Mouse (Mus musculus) CH12.LX (cell line): Measurements from ENCODE around the gene Cacna2d1. TPM values are rescaled to one million over a fixed set of nuclear protein-coding genes. Genes with fewer than 3 reads are reported as not detected.

Source experiments
- DNase-seq: peaks from one replicate; pipeline ENCODE4 v3.0.0-alpha.2; 2013; ENCODE audit errors: extremely low read depth
- H3K27ac ChIP-seq: 2 replicates; pipeline ENCODE4 v1.5.1; 2012; ENCODE audit warnings: low read depth, mild to moderate bottlenecking, control low read depth, moderate library complexity; ENCODE audit not compliant: insufficient read depth
- H3K27me3 ChIP-seq: replicated peaks from 2 replicates; pipeline ENCODE3; 2012; ENCODE audit warnings: inconsistent platforms
- H3K36me3 ChIP-seq, 2 experiments: replicated peaks in 1 of 2; 2 replicates each; pipeline versions ENCODE3 to v1.6.1; 2012; ENCODE audit warnings: inconsistent platforms in 1 of 2, low read length in 1 of 2, mild to moderate bottlenecking in 1 of 2, mixed read lengths in 1 of 2, moderate library complexity in 1 of 2; ENCODE audit not compliant: control insufficient read depth in 1 of 2, insufficient read depth in 1 of 2
- H3K4me1 ChIP-seq, 2 experiments: 2 replicates each; pipeline ENCODE4 v1.6.1; 2012; ENCODE audit warnings: inconsistent platforms in 1 of 2, moderate library complexity in 1 of 2; ENCODE audit not compliant: insufficient read depth in 2 of 2, control insufficient read depth in 1 of 2
- H3K4me2 ChIP-seq: 2 replicates; pipeline ENCODE4 v1.6.1; 2012; ENCODE audit warnings: low read depth, mild to moderate bottlenecking, control low read depth; ENCODE audit not compliant: poor library complexity, insufficient read depth, severe bottlenecking
- H3K4me3 ChIP-seq, 3 experiments: fragments of 150-350 bp in 1 of 3; sonication (generic) in 1 of 3; replicated peaks in 1 of 3; 2 replicates each; pipeline versions ENCODE3 to v1.5.1; 2011 to 2012; ENCODE audit warnings: low read depth in 2 of 3, low read length in 2 of 3, mild to moderate bottlenecking in 2 of 3, moderate library complexity in 2 of 3, control low read depth in 1 of 3, improper control_type of control experiment in 1 of 3, inconsistent platforms in 1 of 3, mixed read lengths in 1 of 3; ENCODE audit not compliant: poor library complexity in 1 of 3
- H3K79me2 ChIP-seq: replicated peaks from 2 replicates; pipeline ENCODE4 v1.6.1; 2012; ENCODE audit warnings: mild to moderate bottlenecking, moderate library complexity; ENCODE audit not compliant: control insufficient read depth, poor library complexity, insufficient read depth, severe bottlenecking; ENCODE audit errors: extremely low read depth
- H3K9ac ChIP-seq: 2 replicates; pipeline ENCODE4 v1.6.1; 2012; ENCODE audit warnings: low read depth, mild to moderate bottlenecking, control low read depth, moderate library complexity; ENCODE audit not compliant: insufficient read depth
- H3K9me3 ChIP-seq: replicated peaks from 2 replicates; pipeline ENCODE3; 2012; ENCODE audit warnings: low read length, inconsistent platforms, mixed read lengths
- CHD1 ChIP-seq: IDR thresholded peaks from 2 replicates; pipeline ENCODE4 v1.6.1; 2012; ENCODE audit warnings: low read depth, low read length, improper control_type of control experiment, inconsistent platforms
- CHD2 ChIP-seq: IDR thresholded peaks from 2 replicates; pipeline ENCODE4 v1.6.1; 2011; ENCODE audit warnings: low read length, improper control_type of control experiment
- E2F4 ChIP-seq: IDR thresholded peaks from 2 replicates; pipeline ENCODE4 v1.6.1; 2011; ENCODE audit warnings: low read depth, low read length, improper control_type of control experiment; ENCODE audit not compliant: insufficient replicate concordance
- ELF1 ChIP-seq: IDR thresholded peaks from 2 replicates; pipeline ENCODE4 v1.6.1; 2014; ENCODE audit warnings: low read depth, mild to moderate bottlenecking, inconsistent platforms, low read length, improper control_type of control experiment
- EP300 ChIP-seq: IDR thresholded peaks from 2 replicates; pipeline ENCODE4 v1.6.1; 2011; ENCODE audit warnings: low read length, improper control_type of control experiment
- HCFC1 ChIP-seq: IDR thresholded peaks from 2 replicates; pipeline ENCODE4 v1.6.1; 2012; ENCODE audit warnings: low read depth, mild to moderate bottlenecking, inconsistent platforms, low read length, improper control_type of control experiment
- IRF4 ChIP-seq: IDR thresholded peaks from 2 replicates; pipeline ENCODE4 v1.6.1; 2014; ENCODE audit warnings: low read depth, mild to moderate bottlenecking, inconsistent platforms, low read length, improper control_type of control experiment
- JUND ChIP-seq: conservative IDR thresholded peaks from 2 replicates; pipeline ENCODE4 v1.6.1; 2011; ENCODE audit warnings: low read depth, low read length, improper control_type of control experiment
- KAT2A ChIP-seq: IDR thresholded peaks from 2 replicates; pipeline ENCODE4 v1.6.1; 2012; ENCODE audit warnings: low read length, improper control_type of control experiment, inconsistent platforms; ENCODE audit not compliant: insufficient replicate concordance
- MAFK ChIP-seq: IDR thresholded peaks from 2 replicates; pipeline ENCODE4 v1.6.1; 2011; ENCODE audit warnings: low read length, improper control_type of control experiment; ENCODE audit not compliant: insufficient replicate concordance
- MAX ChIP-seq: IDR thresholded peaks from 2 replicates; pipeline ENCODE4 v1.6.1; 2011; ENCODE audit warnings: low read length, improper control_type of control experiment
- MAZ ChIP-seq: IDR thresholded peaks from 2 replicates; pipeline ENCODE4 v1.6.1; 2012; ENCODE audit warnings: low read depth, mild to moderate bottlenecking, inconsistent platforms, low read length, improper control_type of control experiment, moderate library complexity
- MXI1 ChIP-seq: IDR thresholded peaks from 2 replicates; pipeline ENCODE4 v1.6.1; 2011; ENCODE audit warnings: mild to moderate bottlenecking, low read depth, low read length, improper control_type of control experiment
- MYC ChIP-seq: IDR thresholded peaks from 2 replicates; pipeline ENCODE4 v1.6.1; 2011; ENCODE audit warnings: low read depth, mild to moderate bottlenecking, improper control_type of control experiment, low read length
- NRF1 ChIP-seq: IDR thresholded peaks from 2 replicates; pipeline ENCODE4 v1.6.1; 2014; ENCODE audit warnings: low read depth, mild to moderate bottlenecking, inconsistent platforms, low read length, improper control_type of control experiment, moderate library complexity
- PAX5 ChIP-seq: IDR thresholded peaks from 2 replicates; pipeline ENCODE4 v1.6.1; 2012; ENCODE audit warnings: low read length, inconsistent platforms, mixed read lengths
- POLR2A ChIP-seq: IDR thresholded peaks from 2 replicates; pipeline ENCODE4 v1.6.1; 2011; ENCODE audit warnings: low read depth, mild to moderate bottlenecking, improper control_type of control experiment, low read length
- POLR2AphosphoS2 ChIP-seq: IDR thresholded peaks from 2 replicates; pipeline ENCODE4 v1.6.1; 2011; ENCODE audit warnings: low read depth, low read length, improper control_type of control experiment
- RAD21 ChIP-seq: IDR thresholded peaks from 2 replicates; pipeline ENCODE4 v1.6.1; 2011; ENCODE audit warnings: low read depth, mild to moderate bottlenecking, low read length, improper control_type of control experiment, moderate library complexity
- SIN3A ChIP-seq: IDR thresholded peaks from 2 replicates; pipeline ENCODE4 v1.6.1; 2012; ENCODE audit warnings: low read length, improper control_type of control experiment, inconsistent platforms
- TBP ChIP-seq: conservative IDR thresholded peaks from 2 replicates; pipeline ENCODE4 v1.6.1; 2011; ENCODE audit warnings: low read depth, low read length, improper control_type of control experiment
- TCF12 ChIP-seq: IDR thresholded peaks from 2 replicates; pipeline ENCODE4 v1.6.1; 2014; ENCODE audit warnings: low read depth, mild to moderate bottlenecking, inconsistent platforms, low read length, improper control_type of control experiment
- UBTF ChIP-seq: IDR thresholded peaks from 2 replicates; pipeline ENCODE4 v1.6.1; 2012; ENCODE audit warnings: low read depth, mild to moderate bottlenecking, inconsistent platforms, low read length, improper control_type of control experiment, moderate library complexity
- USF1 ChIP-seq: IDR thresholded peaks from 2 replicates; pipeline ENCODE4 v1.6.1; 2014; ENCODE audit warnings: low read depth, mild to moderate bottlenecking, inconsistent platforms, low read length, improper control_type of control experiment
- USF2 ChIP-seq: conservative IDR thresholded peaks from 2 replicates; pipeline ENCODE4 v1.6.1; 2011; ENCODE audit warnings: low read depth, low read length, improper control_type of control experiment
- ZC3H11A ChIP-seq: IDR thresholded peaks from 2 replicates; pipeline ENCODE4 v1.6.1; 2012; ENCODE audit warnings: low read depth, mild to moderate bottlenecking, inconsistent platforms, low read length, improper control_type of control experiment
- ZNF384 ChIP-seq: IDR thresholded peaks from 2 replicates; pipeline ENCODE4 v1.6.1; 2012; ENCODE audit warnings: low read depth, low read length, improper control_type of control experiment, inconsistent platforms
- dilution Hi-C: fragments of 300-500 bp; cut with MboI; formaldehyde crosslinking; loops from 2 replicates; pipeline ENCODE4 v1.14.3; 2020; ENCODE audit warnings: low sequenced_read_pairs; ENCODE audit not compliant: extremely low pct_unique_long_range_greater_than_20kb, extremely low pct_ligation_motif_present
- in situ Hi-C: fragments of 300-500 bp; cut with MboI; formaldehyde crosslinking; loops from 3 replicates; pipeline ENCODE4 v1.14.3; 2019; ENCODE audit warnings: low sequenced_read_pairs, low pct_ligation_motif_present, low pct_unique_long_range_greater_than_20kb, mixed read lengths
- polyA plus RNA-seq: library from polyadenylated mRNA; unstranded; fragments of >175 nt; gene quantifications from 2 replicates; pipeline ENCODE4 v1.2.1, GENCODE M21; 2012; ENCODE audit warnings: low read depth; ENCODE audit not compliant: insufficient read length
- total RNA-seq, 2 experiments: library from RNA; depleted of rRNA; stranded (reverse); fragments of 300-350 nt in 1 of 2; fragments of >200 nt in 1 of 2; gene quantifications; 2 replicates each; pipeline ENCODE4 v1.2.3; 2012 to 2014

Gene Cacna2d1
- total and polyA plus RNA-seq, 3 experiments = 0.13 to 1.3 (median 0.28) TPM

DNA sequence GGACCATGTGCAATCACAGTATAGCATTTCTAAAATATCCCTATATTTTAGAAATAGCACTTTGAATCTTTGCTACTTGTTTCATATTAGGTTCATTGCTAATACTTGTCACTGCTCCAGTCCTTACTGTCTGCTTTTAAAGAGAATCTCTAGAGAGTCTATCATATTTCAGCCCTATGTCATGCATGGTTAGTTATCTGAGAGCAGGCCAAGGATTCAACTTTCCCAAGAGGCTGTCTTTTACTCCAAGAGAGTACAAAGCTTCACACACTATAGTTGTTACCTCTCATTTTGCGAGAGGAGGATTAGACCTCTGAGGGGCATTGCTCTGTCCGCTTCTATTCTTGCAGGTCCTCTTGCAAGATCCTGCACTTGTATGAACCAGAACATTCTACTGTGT is 44.7 kb downstream of the Cacna2d1 start:
- no peaks in the 10 kb centered on the region for H3K79me2 ChIP-seq
- H3K27me3 ChIP-seq = no peaks in the 10 kb centered on the region
- H3K36me3 ChIP-seq = no peaks in the 10 kb centered on the region
- no peak overlapping the region for H3K4me3 ChIP-seq
- H3K9me3 ChIP-seq = no peaks in the 10 kb centered on the region
- no peak overlapping the region for H3K4me2 ChIP-seq
- H3K27ac ChIP-seq = no peak overlapping the region
- dilution Hi-C loops = no loop called here
- TF ChIP-seq TBP (no peak), E2F4 (no peak), ZC3H11A (no peak), KAT2A (no peak), SIN3A (no peak), TCF12 (no peak), POLR2AphosphoS2 (no peak), NRF1 (no peak), JUND (no peak), RAD21 (no peak)
- DNase-seq = no peak
- in situ Hi-C loops = no loop called here
- no peaks in the 10 kb centered on the region for H3K4me1 ChIP-seq
- H3K9ac ChIP-seq = no peak overlapping the region

GRCm38 (mm10) chr5:15982573-15982972 is 48.1 kb downstream of the Cacna2d1 start:
- Histone ChIP-seq H3K9ac (no peak overlapping the region), H3K9me3 (peaks cover 4% of the 10 kb centered on the region)
- TF ChIP-seq ZNF384 (no peak), MAZ (no peak), POLR2AphosphoS2 (no peak), CHD1 (no peak), RAD21 (no peak), UBTF (no peak)
- TF ChIP-seq, all 38 proteins: peak for 0
- no peak overlapping the region for H3K4me2 ChIP-seq
- H3K27me3 ChIP-seq = no peaks in the 10 kb centered on the region
- DNase-seq = no peak
- dilution Hi-C loops (no loop called here), in situ Hi-C loops (no loop called here)
- H3K27ac ChIP-seq = no peak overlapping the region
- H3K79me2 ChIP-seq = no peaks in the 10 kb centered on the region
- H3K4me1 ChIP-seq = no peaks in the 10 kb centered on the region
- H3K4me3 ChIP-seq = no peak overlapping the region
- H3K36me3 ChIP-seq = no peaks in the 10 kb centered on the region

DNA sequence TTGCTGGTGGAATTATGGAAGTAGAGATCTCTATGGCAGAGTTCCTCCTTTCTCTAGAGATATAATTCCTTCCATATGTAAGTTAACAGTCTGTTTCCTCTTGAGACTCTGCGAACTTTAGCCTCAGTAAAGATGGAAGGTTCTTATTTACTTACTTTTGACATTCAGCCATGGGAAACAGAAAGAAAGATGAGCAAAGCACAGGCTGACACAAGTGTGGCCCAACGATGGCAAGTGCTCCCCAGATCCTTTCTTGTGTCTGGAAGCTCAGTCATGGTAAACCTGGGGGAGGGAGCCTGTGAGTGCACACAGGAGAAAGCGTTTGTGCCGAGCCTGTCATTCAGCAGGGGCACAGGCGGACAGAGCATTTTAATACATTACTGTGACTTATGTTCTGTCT is 48.9 kb downstream of the Cacna2d1 start:
- in situ Hi-C loops = no loop called here
- no peak for TF ChIP-seq POLR2A
- no peak for TF ChIP-seq USF1
- no peak for TF ChIP-seq JUND
- TF ChIP-seq USF2 = no peak
- no peak for TF ChIP-seq MAX
- no peak for TF ChIP-seq MYC
- TF ChIP-seq MXI1 = no peak
- TF ChIP-seq ELF1 = no peak
- no peak for TF ChIP-seq ZNF384
- no peak for TF ChIP-seq CHD2
- TF ChIP-seq IRF4 = no peak
- no peak for TF ChIP-seq EP300
- no peak for TF ChIP-seq POLR2AphosphoS2
- TF ChIP-seq MAFK = no peak
- TF ChIP-seq UBTF = no peak
- no peak for TF ChIP-seq ZC3H11A
- TF ChIP-seq MAZ = no peak
- TF ChIP-seq PAX5 = no peak
- TF ChIP-seq E2F4 = no peak
- TF ChIP-seq HCFC1 = no peak
- Histone ChIP-seq H3K36me3 (no peaks in the 10 kb centered on the region), H3K79me2 (no peaks in the 10 kb centered on the region), H3K9me3 (peaks cover 4% of the 10 kb centered on the region), H3K27ac (no peak overlapping the region), H3K27me3 (no peaks in the 10 kb centered on the region), H3K4me3 (no peak overlapping the region), H3K9ac (no peak overlapping the region), H3K4me1 (no peaks in the 10 kb centered on the region), H3K4me2 (no peak overlapping the region)
- dilution Hi-C loops = no loop called here
- no peak for DNase-seq
